Mouse (Mus musculus): ENCODE measurements around the gene Ptges.

Gene Ptges

GRCm38 (mm10) chr2:30901646-30902160 is 28.0 kb downstream of the Ptges start:
- no peak for DNase-seq (ENCODE audit: low read depth in 1 of 2, low spot score in 2 of 2)

GRCm38 (mm10) chr2:30899397-30900069 is 30.1 kb downstream of the Ptges start:
- no peak for DNase-seq (ENCODE audit: low read depth in 1 of 2, low spot score in 2 of 2)

DNA sequence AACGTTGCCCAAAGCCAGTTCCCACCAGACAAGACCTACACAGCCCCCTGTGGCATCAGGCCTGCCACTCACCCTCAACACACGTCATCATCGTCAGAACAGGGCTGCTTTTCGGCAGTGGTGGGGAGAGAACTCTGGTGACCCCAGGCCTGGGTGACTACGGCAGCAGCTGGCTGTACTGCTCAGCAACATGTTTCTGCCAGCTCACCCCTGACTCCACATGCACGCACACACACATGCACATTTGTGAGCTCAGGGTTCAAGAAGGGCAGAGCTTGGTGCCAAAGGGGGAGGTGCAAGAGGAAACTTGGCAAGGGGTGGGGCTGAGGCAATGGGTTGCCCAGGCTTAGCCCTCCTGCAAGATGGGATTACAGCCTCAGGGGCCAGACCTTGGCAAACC is 32.4 kb downstream of the Ptges start:
- no peak for DNase-seq (ENCODE audit: low read depth in 1 of 2, low spot score in 2 of 2)

GRCm38 (mm10) chr2:30893946-30894345 is 35.7 kb downstream of the Ptges start:
- DNase-seq (ENCODE audit: low read depth in 1 of 2, low spot score in 2 of 2) = no peak

DNA sequence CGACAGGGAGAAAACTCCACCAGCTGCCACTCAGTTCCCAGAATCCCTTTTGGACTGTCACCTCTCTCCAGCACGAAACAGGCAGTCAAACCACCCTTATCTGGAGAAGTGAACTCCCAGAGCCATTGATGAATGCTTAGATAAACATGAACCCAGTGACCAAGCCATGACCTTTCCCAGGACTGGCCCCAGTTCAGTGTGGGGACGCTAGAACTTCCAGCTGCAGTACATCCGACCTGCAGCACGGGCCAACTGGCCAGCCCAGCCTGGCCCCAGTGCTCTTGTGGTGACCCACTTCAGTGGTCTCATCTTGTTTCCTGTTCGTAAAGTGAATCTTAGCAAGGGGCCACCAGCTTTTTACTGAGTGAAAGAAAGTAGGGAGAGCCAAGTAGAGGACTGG is 36.3 kb downstream of the Ptges start:
- no peak for DNase-seq (ENCODE audit: low read depth in 1 of 2, low spot score in 2 of 2)

- peak in 1 of 2 experiments; percentile 11 for DNase-seq (ENCODE audit: low read depth in 1 of 2, low spot score in 2 of 2)
Measured at GRCm38 (mm10) chr2:30891002-30891401, 38.7 kb downstream of the Ptges start.

DNA sequence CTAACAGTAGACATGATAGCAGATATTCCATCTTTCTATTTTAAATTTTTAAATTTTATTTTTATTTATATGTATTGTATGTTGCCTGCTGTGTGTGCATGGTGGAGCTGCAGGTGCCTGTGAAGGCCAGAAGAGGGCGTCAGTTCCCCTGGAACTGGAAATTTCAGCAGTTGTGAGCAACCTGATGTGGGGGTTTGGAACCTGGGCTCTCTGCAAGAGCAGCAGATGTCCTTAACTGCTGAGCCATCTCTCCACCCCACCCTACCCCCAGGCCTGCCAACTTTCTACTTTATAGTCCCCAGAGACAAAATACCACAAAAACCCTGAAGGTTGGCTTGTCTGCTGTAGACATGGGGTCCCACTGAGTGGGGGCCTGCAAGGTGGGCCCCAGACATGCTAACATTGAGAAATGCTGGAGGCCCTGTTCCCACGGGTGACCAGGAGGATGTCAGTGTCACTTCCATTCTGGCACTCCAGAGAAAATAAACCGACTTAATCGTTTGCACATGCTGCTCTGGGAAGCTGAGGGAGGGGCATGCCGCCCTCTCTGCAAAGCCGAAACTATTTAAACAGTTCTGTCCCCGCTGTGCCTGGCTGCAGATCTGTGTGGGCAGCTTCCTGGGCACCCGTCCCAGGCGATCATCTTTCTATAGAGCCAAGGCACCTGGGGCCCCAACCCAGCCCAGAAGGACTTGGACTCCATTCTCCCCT is 44.1 kb downstream of the Ptges start:
- no peak for DNase-seq (ENCODE audit: low read depth in 1 of 2, low spot score in 2 of 2)

GRCm38 (mm10) chr2:30884852-30885373 is 44.8 kb downstream of the Ptges start:
- DNase-seq (ENCODE audit: low read depth in 1 of 2, low spot score in 2 of 2) = no peak

- no peak for DNase-seq (ENCODE audit: low read depth in 1 of 2, low spot score in 2 of 2)
Measured at GRCm38 (mm10) chr2:30881215-30881614, 48.4 kb downstream of the Ptges start.

- no peak for DNase-seq (ENCODE audit: low read depth in 1 of 2, low spot score in 2 of 2)
Measured at GRCm38 (mm10) chr2:30879481-30879880, 50.2 kb downstream of the Ptges start.

DNA sequence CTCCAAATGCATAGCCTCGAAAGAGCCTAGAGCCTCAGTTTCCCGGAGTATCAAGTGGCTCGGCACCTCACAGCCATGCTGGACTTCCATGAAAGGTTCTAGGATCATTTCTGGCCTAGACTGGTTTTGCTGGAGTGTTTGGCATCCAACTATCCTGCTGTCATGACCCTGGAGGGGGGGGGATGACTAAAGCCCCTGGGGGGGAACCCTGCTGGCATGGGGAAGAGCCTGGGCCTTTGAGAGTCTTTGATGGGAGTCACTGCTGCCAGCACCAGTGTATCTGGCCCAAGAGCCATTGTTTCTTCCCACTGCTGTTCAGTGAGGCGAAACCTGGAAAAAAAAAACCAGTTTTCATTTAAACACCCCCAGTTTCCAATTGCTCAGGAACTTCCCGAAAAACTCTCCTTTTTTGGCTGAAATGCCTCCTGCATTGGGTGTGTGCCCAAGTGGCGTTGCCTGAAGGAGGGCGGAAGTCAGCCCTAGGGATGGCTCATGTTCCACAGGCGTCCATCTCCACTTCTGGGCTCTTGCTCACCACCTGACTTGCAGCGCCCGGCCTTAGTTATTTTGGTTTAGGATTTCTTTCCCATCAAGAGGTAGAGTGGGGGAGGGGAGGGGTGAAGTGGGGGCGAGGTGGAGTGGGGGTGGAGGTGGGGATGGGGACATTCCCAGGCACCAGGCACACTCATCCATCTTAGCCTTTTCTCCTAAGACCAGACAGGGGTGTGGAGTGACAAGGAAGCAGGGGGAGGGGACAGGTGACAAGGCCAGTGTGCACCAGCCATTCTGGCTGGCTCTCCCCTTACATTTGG is 53.8 kb downstream of the Ptges start:
- DNase-seq (ENCODE audit: low read depth in 1 of 2, low spot score in 2 of 2) = no peak

DNA sequence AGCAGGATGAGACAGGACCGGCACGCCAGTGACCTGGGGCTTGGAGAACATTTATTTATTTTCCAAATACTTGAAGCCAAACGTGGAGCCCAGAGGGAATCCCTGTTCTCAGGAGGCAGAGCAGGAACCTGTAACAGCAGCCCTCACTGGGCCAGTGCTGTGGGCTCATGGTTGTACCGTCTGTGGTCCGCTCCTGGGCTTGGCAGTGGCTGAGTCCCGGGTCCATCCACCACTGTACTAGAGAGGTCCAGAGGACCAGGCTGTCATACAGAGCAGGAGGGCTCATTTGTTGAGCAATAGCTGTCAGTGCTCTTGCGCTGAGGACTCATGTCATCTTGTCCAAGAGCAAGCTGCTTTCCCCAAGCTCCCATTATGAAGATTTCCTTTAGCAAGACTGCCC is 54.6 kb downstream of the Ptges start:
- DNase-seq (ENCODE audit: low read depth in 1 of 2, low spot score in 2 of 2) = no peak

- no peak for DNase-seq (ENCODE audit: low read depth in 1 of 2, low spot score in 2 of 2)
Measured at GRCm38 (mm10) chr2:30874445-30874844, 55.2 kb downstream of the Ptges start.

DNA sequence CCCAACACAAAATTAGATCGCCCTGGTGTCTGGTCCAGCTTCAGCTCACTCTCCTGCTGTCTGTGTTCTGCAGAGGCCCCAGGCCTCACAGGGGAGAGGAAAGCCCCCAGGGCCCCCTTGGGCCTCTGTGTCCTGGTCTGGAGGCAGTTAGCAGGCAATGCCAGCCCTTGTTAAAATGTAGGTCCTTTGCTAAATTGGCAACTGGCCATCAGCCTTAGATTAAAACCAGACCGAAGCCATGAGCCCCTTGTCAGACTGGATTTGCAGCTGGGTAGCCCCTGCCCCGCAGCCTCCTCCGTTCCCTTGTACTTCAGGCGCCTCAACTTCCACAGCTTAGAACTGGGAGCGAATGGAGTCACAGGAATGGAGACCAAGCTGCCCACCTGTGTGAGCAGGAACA is 57.0 kb downstream of the Ptges start:
- no peak for DNase-seq (ENCODE audit: low read depth in 1 of 2, low spot score in 2 of 2)

- no peak for DNase-seq (ENCODE audit: low read depth in 1 of 2, low spot score in 2 of 2)
Measured at GRCm38 (mm10) chr2:30870863-30871262, 58.8 kb downstream of the Ptges start.

- DNase-seq (ENCODE audit: low read depth in 1 of 2, low spot score in 2 of 2) = no peak
Measured at GRCm38 (mm10) chr2:30865426-30865825, 64.2 kb downstream of the Ptges start.

- DNase-seq (ENCODE audit: low read depth in 1 of 2, low spot score in 2 of 2) = no peak
Measured at GRCm38 (mm10) chr2:30864968-30865381, 64.7 kb downstream of the Ptges start.

- DNase-seq (ENCODE audit: low read depth in 1 of 2, low spot score in 2 of 2) = no peak
Measured at GRCm38 (mm10) chr2:30863574-30863973, 66.1 kb downstream of the Ptges start.

DNA sequence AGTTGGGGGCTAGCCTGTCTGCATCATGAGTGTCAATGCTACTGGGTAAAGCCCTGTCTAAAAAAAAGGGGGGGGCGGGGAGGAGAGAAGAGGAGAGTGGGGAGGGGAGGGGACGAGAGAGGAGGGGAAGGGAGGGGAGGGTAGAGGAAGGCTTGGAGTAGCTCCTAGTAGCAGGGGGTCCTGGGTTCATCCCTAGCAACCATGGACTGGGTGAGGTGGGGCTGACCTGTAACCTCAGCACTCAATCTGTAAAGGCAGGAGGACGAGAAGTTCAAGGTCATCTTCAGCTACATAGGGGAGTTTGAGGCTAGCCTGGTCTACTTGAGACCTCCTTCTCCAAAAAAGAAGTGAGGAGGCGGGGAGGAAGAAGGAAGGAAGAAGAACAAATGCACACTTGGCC is 67.6 kb downstream of the Ptges start:
- DNase-seq (ENCODE audit: low read depth in 1 of 2, low spot score in 2 of 2) = no peak

GRCm38 (mm10) chr2:30859782-30860181 is 69.9 kb downstream of the Ptges start:
- DNase-seq (ENCODE audit: low read depth in 1 of 2, low spot score in 2 of 2) = no peak

- DNase-seq (ENCODE audit: low read depth in 1 of 2, low spot score in 2 of 2) = no peak
Measured at GRCm38 (mm10) chr2:30857076-30857475, 72.6 kb downstream of the Ptges start.

Data from monocyte, adult 2 months (primary cell).